Mouse (Mus musculus) c-Kit-positive CD71-positive TER-119-negative erythroid progenitor cells, embryonic 14.5 days (primary cell): ENCODE data around the gene Pde4b.

ENCODE experiments used
- DNase-seq: peaks from one replicate; pipeline ENCODE4 v3.0.0-alpha.2; 2013; ENCODE audit warnings: low read depth

The Pde4b gene

DNA sequence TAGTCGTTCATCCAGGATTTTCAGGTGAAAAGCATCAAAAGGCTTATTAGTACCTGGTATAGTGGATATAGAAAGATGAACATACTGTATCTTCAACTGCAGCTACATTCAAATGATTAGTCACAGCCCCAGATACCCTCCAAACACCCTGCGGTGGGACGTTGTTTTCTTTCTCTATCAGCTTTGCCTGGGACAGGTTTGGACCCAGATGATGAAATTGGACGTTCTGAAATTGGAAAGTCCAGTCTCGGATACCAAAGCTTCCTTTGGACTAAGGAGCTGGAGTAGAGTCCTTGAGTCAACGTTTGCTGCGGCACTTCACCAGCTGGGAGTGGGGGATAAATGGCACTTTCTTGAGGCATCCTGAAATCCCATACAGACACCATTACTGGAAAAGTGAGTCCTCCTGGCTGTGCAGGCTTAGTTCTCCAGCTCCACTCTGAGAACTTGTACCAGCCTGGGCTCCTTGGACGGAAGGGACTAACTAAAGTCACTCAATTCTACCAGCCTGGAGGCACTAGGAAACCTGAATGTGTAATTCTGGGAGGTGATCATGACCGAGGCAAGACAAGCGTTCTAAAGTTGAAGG, 487.4 kb downstream of the Pde4b start:
- no peak for DNase-seq

GRCm38 (mm10) chr4:102576109-102576508, 488.8 kb downstream of the Pde4b start:
- DNase-seq: no peak

DNA sequence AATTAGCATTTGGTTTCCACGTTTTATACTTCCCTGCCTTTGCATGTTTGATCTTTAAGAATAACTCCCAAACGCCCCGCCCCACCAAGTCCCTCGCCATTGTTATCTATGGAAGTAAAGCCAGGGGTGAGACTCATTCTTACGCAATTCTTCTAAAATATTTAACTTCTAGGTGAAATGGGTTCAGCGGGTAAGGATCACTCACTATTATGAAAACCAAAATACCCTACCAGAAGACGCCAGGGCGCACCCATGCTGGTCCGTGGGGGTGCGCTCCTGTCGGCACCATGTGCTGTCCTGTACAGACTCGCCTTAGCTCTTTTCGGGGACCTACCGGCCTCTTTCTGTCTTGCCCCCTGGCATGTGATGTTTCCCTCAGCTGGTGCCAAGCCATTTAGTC, 490.3 kb downstream of the Pde4b start:
- no peak for DNase-seq

DNA sequence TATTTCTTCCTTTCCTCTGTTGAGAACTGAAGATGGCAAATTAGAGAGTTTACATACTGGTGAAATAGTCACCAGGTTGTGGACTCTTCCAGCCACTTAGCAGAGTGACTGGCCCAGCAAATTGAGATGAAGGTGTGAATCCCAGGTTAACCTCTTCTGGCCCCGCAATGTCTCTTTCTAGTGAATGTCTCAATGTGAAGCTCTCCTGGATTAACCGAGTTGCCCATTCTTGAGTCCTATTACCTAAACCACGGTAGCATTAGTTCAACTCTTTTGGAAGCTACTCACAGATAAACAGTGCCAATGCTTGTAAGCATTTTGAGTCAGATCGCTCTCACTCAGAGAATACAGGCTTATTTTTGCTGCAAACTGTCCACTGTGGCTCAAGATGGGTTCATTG, 491.7 kb downstream of the Pde4b start:
- DNase-seq: no peak

DNA sequence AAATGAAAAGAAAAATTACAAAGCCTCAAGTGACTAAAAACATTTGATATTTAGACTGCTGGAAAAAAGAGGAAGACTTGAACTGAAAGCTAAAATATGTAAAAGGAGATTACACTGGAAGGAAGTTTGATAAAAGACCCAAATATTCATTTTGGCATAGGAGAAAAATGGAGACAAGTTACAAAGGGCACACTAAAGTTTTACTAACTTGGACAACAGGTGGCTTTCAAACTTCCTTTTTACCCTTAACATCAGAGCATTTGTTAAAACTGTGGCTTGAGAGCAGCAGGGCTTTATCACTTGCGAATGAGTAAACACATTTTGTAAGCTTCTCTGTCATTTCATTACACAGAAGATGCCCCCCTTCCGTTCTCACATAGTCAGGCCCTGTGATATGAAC, 492.4 kb downstream of the Pde4b start:
- no peak for DNase-seq

DNA sequence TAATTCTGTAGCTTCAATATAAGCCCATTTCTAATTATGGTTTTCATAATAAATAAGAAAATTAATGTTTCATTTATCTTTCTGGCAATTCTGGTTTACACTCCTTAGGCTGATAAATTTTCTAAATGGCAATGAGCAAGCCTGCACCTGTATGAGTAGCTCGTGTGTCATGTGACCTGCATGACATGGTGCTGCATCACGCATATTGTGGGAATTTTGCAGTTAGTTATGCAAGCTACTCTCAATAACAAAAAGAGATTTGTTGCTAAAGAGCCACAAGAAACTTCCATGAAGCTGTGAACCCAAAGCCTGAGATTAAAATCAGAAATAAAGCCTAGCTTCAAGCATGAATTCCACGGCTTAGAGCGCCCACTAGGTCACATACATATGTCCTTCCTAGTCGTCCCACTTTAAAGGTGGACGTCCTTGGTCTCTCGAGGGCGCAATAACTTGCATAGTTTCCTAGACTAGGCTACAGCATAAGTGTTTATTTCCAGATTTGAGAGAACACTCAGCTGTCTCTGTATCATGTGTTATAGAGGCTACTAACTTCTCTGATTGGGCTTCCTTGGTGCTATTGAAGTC, 494.9 kb downstream of the Pde4b start:
- no peak for DNase-seq

- no peak for DNase-seq
These were observed 495.6 kb downstream of the Pde4b start for GRCm38 (mm10) chr4:102582963-102583362.

DNA sequence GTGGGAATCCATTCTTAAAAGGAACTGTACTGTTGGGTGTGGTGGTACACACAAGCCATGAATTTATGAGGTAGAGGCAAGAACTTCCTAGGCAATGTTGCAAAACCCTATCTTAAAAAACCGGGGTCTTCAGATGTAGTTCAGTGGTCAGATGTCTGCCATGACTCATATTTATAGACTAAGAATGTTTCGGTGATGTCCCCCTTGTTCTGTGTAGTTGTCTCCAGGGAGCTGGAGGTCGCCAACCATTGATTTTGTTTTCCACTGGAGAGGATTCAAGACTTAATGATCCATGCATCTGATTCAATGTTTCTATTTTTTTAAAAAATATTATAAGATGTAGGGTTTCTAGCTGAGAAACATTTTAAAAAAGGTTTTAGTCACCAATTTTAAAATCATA, 496.1 kb downstream of the Pde4b start:
- no peak for DNase-seq

DNA sequence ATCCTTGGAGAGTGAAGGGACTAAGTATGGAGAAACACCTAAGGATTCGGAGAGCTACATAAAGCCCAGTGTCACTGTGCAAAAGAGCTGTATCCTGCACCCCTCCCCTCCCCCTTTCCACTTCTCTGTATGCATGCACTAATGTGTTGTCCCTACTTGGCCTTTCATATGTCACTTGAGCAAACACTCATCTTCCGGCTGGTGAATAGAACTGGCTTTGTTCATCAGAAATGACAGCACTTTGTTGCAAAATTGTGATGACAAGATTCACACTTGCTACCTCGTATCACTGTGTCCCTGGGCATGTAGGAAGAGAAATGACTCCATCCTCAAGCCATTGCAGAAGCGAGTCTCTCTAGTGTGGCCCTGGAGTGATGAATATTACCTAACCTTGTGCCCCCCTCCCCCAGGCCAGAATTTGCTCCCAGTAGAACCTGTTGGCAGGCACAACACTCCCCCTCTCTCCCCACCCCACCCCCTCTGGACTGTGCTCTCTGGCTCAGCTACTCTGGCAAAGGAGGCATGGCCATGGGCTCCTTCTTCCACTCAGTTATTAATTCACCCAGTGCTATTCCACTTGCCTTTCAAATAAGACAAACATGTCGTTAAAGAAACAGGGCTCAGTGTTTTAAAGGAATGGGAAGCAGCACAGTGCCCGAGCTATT, 497.4 kb downstream of the Pde4b start:
- no peak for DNase-seq

DNA sequence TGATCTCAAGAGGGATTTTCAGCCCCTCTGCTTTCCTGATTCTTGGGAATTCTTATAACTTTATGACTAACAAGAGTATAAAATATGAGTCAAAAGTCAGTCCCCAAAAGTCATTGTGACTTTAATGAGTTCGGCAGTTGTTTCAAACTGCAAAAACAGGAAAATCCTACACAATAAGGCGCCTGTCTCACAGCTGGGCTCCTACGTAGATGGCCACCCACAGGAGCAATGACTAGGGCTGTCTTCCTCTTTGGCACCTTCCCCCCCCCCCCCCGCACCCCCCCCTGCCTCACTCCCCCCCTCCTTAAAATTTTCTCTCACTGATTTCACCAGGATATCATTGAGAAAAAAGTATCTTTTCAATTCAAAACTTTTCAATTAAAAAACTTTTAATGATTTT, 498.2 kb downstream of the Pde4b start:
- no peak for DNase-seq

DNA sequence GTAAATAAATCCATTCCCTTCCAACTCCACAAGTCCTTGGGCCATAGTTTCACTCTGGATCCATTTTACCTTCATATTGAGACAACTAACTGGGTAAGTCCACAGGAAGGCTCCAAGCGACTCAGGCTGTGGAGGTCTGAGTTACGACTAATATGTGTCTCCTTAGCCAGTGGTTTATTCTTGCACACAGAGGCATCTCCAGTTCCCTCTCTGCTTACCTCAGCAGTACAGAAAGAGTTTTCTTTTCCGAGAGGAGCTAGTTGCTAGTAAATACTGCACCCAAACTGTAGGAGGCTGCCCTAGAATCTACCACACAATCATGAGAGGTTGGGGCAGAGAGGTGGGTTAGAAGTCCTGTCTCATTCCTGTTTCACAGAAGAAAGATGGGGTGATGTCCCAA, 499.4 kb downstream of the Pde4b start:
- DNase-seq: no peak

- no peak for DNase-seq
These were observed 501.5 kb downstream of the Pde4b start for GRCm38 (mm10) chr4:102588668-102589455.

DNA sequence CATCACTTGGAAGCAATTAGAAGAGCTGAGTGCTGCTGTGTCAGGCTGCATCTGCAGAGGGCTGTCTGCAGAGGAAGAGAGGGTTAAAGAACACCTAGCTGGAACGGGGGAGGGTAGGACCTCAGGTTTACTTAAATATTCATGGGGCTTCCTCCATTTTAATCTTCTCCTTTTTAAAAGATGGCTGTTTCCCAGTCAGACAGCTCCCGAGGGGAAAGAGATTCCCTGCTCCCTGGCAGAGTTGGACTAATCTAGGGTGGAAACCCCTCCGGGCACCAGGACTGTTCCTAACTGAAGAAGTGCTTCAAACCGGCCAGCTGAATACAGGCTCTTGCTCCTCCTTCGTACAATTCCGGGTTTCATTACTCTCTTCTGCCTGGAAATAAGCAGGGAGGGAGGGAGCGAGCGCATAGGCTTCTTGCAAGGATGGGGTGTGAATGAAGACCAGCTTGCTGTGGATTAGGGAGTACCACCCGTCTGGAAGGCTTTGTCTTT, 502.2 kb downstream of the Pde4b start:
- no peak for DNase-seq

- DNase-seq: no peak
These were observed 504.5 kb downstream of the Pde4b start for GRCm38 (mm10) chr4:102591798-102592197.

- DNase-seq: no peak
These were observed 505.2 kb downstream of the Pde4b start for GRCm38 (mm10) chr4:102592541-102592940.

DNA sequence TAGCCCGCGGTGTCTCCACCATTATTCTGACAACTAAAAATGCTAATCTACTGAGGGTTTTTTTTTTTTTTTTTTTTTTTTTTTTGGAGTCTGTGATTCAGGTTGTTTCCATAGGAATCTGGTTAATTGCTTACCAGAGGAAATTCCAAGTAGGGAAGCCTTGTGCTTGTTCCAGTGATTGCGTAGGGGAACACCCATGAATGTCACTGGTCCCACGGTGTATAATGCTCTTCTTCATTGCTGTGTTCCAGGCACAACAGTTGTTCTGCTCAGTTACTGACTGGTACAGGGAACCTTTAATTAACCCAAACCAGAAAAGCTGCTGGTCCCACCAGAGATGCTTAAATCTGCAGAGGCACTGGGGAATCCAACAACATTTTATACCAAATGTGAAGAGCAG, 506.3 kb downstream of the Pde4b start:
- DNase-seq: no peak

- no peak for DNase-seq
These were observed 507.2 kb downstream of the Pde4b start for GRCm38 (mm10) chr4:102594506-102594905.

- DNase-seq: no peak
These were observed 516.6 kb downstream of the Pde4b start for GRCm38 (mm10) chr4:102603968-102604367.

- no peak for DNase-seq
These were observed 517.9 kb downstream of the Pde4b start for GRCm38 (mm10) chr4:102605231-102605630.

- DNase-seq: no peak
These were observed 518.5 kb downstream of the Pde4b start for GRCm38 (mm10) chr4:102605722-102606341.

DNA sequence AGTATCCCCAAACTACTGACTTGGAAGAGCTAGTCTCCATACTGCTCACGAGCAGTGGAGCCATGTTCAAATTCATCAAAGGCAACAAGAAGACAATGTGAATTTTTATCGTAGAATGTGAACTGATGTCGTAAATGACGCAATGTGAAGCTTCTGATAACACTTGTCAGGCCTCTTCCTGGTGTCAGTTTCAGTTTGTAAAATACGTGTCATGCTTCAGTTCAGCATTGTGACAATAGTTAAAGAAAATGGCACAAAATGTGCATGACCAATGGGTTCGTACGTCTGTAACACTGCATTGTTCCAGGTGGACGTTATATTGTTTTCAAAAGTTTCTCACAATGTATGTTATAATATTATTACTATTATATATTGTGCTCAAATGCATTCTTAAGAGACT, 519.5 kb downstream of the Pde4b start:
- DNase-seq: no peak

DNA sequence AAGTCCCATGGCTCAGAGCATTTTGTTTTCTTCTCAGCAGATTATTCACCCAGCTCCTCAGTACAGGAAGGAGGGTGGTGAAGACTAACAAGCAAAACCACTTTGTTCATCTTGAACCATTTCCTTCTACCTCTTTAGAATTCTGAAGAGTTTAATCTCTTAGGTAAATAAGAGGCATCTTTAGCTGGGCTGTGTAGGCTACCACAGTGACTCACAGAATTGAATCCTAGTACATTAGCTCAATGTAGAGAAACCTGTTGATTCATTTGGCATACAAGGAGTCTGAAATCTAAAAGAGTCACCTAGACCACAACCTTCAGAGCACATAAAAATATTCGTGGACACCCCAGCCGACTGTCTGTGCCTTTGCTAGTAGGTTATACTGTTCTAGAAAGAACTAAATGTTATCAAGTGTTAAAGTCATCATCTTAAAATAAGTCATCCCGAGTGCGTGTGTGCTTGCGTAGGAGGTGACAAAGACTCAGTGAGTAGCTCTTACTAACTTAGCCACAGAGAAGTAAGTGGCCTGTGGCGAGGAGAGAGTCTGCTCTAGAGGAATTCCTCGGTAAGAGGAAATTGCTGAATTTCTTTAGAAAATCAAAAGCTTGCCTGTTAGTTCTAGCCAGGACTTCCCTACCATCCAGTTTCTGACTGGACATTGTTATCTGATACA, 520.5 kb downstream of the Pde4b start:
- DNase-seq: no peak
